Mouse (Mus musculus) myocyte (in vitro differentiated cells): ENCODE measurements around the gene B130006D01Rik. TPM values are rescaled to one million over a fixed set of nuclear protein-coding genes. Genes with fewer than 3 reads are reported as not detected.

Experiments used
- H3K27me3 ChIP-seq: one replicate; pipeline ENCODE4 v1.6.1; 2011; ENCODE audit not compliant: control insufficient read depth, insufficient read depth, insufficient read length
- H3K36me3 ChIP-seq: one replicate; pipeline ENCODE4 v1.6.1; 2011; ENCODE audit not compliant: control insufficient read depth, insufficient read depth
- H3K4me2 ChIP-seq: one replicate; pipeline ENCODE4 v1.6.1; 2011; ENCODE audit warnings: low read depth, control low read depth
- H3K4me3 ChIP-seq: one replicate; pipeline ENCODE4 v1.5.1; 2011; ENCODE audit warnings: mild to moderate bottlenecking, control low read depth, moderate library complexity
- H3K79me2 ChIP-seq: one replicate; pipeline ENCODE4 v1.6.1; 2011; ENCODE audit not compliant: control insufficient read depth, insufficient read depth
- H3ac ChIP-seq: one replicate; pipeline ENCODE4 v1.6.1; 2011; ENCODE audit not compliant: control insufficient read depth, insufficient read length
- CEBPB ChIP-seq: IDR thresholded peaks from 2 replicates; pipeline ENCODE4 v1.6.1; 2011; ENCODE audit warnings: mild to moderate bottlenecking, moderate library complexity; ENCODE audit not compliant: poor library complexity, insufficient read depth, severe bottlenecking
- E2F4 ChIP-seq: IDR thresholded peaks from one replicate; pipeline ENCODE4 v1.6.1; 2011; ENCODE audit warnings: mild to moderate bottlenecking, control low read depth, moderate library complexity; ENCODE audit not compliant: insufficient read depth
- MAX ChIP-seq: IDR thresholded peaks from one replicate; pipeline ENCODE4 v1.6.1; 2011; ENCODE audit warnings: low read depth, mild to moderate bottlenecking, control low read depth
- MYOD1 ChIP-seq, 3 experiments: IDR thresholded peaks; one replicate each; pipeline ENCODE4 v1.6.1; 2011; ENCODE audit warnings: control low read depth in 2 of 3, low read depth in 2 of 3, mild to moderate bottlenecking in 2 of 3, moderate library complexity in 1 of 3; ENCODE audit not compliant: insufficient read length in 2 of 3, control insufficient read depth in 1 of 3
- MYOG ChIP-seq, 3 experiments: IDR thresholded peaks; one replicate each; pipeline ENCODE4 v1.6.1; 2011; ENCODE audit warnings: control low read depth in 2 of 3, low read depth in 2 of 3, mild to moderate bottlenecking in 2 of 3; ENCODE audit not compliant: insufficient read length in 2 of 3, control insufficient read depth in 1 of 3, insufficient read depth in 1 of 3
- POLR2A ChIP-seq: IDR thresholded peaks from one replicate; pipeline ENCODE4 v1.6.1; 2011; ENCODE audit warnings: low read depth, mild to moderate bottlenecking, control low read depth, moderate library complexity; ENCODE audit not compliant: insufficient read length
- POLR2AphosphoS2 ChIP-seq: IDR thresholded peaks from one replicate; pipeline ENCODE4 v1.6.1; 2011; ENCODE audit warnings: low read depth, control low read depth; ENCODE audit not compliant: insufficient read length
- REST ChIP-seq: IDR thresholded peaks from one replicate; pipeline ENCODE4 v1.6.1; 2011; ENCODE audit warnings: mild to moderate bottlenecking, control low read depth, moderate library complexity; ENCODE audit not compliant: insufficient read depth, insufficient read length
- SRF ChIP-seq: IDR thresholded peaks from one replicate; pipeline ENCODE4 v1.6.1; 2011; ENCODE audit warnings: low read depth; ENCODE audit not compliant: control insufficient read depth, insufficient read length
- TCF12 ChIP-seq: IDR thresholded peaks from one replicate; pipeline ENCODE4 v1.6.1; 2011; ENCODE audit warnings: mild to moderate bottlenecking, control low read depth; ENCODE audit not compliant: poor library complexity, insufficient read depth, severe bottlenecking
- TCF3 ChIP-seq: IDR thresholded peaks from one replicate; pipeline ENCODE4 v1.6.1; 2011; ENCODE audit warnings: low read depth, control low read depth; ENCODE audit not compliant: insufficient read length
- USF1 ChIP-seq: IDR thresholded peaks from one replicate; pipeline ENCODE4 v1.6.1; 2011; ENCODE audit warnings: low read depth, mild to moderate bottlenecking, control low read depth, moderate library complexity
- polyA plus RNA-seq: library from polyadenylated mRNA; unstranded; fragments of >200 nt; fragmentation: generic; extraction: Trizol; gene quantifications from one replicate; pipeline ENCODE4 v1.2.1, GENCODE M21; 2012; ENCODE audit warnings: missing spikeins

The B130006D01Rik gene
- polyA plus RNA-seq, 1 experiment: 0.02 TPM

- H3K79me2 ChIP-seq: no peaks in the 10 kb centered on the region
- H3K4me2 ChIP-seq: no peak overlapping the region
- no peaks in the 10 kb centered on the region for H3K36me3 ChIP-seq
- H3K27me3 ChIP-seq: peaks cover 26% of the 10 kb centered on the region
- TF ChIP-seq E2F4 (no peak), USF1 (no peak), POLR2AphosphoS2 (no peak), MAX (no peak), TCF12 (no peak), CEBPB (no peak), TCF3 (no peak), REST (no peak), POLR2A (no peak)
- no peak overlapping the region for H3ac ChIP-seq
- H3K4me3 ChIP-seq: no peak overlapping the region
Observed at GRCm38 (mm10) chr11:95704032-95704969, 19.1 kb upstream of the B130006D01Rik start.

GRCm38 (mm10) chr11:95704970-95705330 is 18.4 kb upstream of the B130006D01Rik start:
- Histone ChIP-seq H3K4me3 (no peak overlapping the region), H3K79me2 (no peaks in the 10 kb centered on the region), H3K36me3 (no peaks in the 10 kb centered on the region), H3K27me3 (peaks cover 23% of the 10 kb centered on the region), H3K4me2 (no peak overlapping the region), H3ac (no peak overlapping the region)
- no peak for TF ChIP-seq MAX
- TF ChIP-seq REST: no peak
- TF ChIP-seq SRF: no peak
- TF ChIP-seq CEBPB: no peak
- no peak for TF ChIP-seq USF1
- TF ChIP-seq TCF12: no peak
- no peak for TF ChIP-seq POLR2AphosphoS2
- no peak for TF ChIP-seq POLR2A
- no peak for TF ChIP-seq MYOG (IDR thresholded peaks at IDR 0.05; ENCODE audit: control insufficient read depth in 1 of 3, insufficient read depth in 1 of 3, insufficient read length in 2 of 3, low read depth in 2 of 3)
- no peak for TF ChIP-seq TCF3
- no peak for TF ChIP-seq E2F4
- no peak for TF ChIP-seq MYOD1 (IDR thresholded peaks at IDR 0.05; ENCODE audit: control insufficient read depth in 1 of 3, insufficient read length in 2 of 3, low read depth in 2 of 3)

GRCm38 (mm10) chr11:95709534-95710040 is 13.8 kb upstream of the B130006D01Rik start:
- H3ac ChIP-seq: no peak overlapping the region
- H3K79me2 ChIP-seq: no peaks in the 10 kb centered on the region
- TF ChIP-seq MAX (no peak), USF1 (no peak), POLR2A (no peak)
- no peaks in the 10 kb centered on the region for H3K36me3 ChIP-seq
- no peak overlapping the region for H3K4me3 ChIP-seq
- peaks cover 11% of the 10 kb centered on the region for H3K27me3 ChIP-seq
- no peak overlapping the region for H3K4me2 ChIP-seq

- TF ChIP-seq TCF3: no peak
- TF ChIP-seq E2F4: no peak
- no peak for TF ChIP-seq CEBPB
- no peak for TF ChIP-seq MAX
- TF ChIP-seq USF1: no peak
- no peak for TF ChIP-seq TCF12
- no peak for TF ChIP-seq MYOD1 (IDR thresholded peaks at IDR 0.05; ENCODE audit: control insufficient read depth in 1 of 3, insufficient read length in 2 of 3, low read depth in 2 of 3)
- TF ChIP-seq POLR2AphosphoS2: no peak
- TF ChIP-seq MYOG (IDR thresholded peaks at IDR 0.05; ENCODE audit: control insufficient read depth in 1 of 3, insufficient read depth in 1 of 3, insufficient read length in 2 of 3, low read depth in 2 of 3): no peak
- TF ChIP-seq POLR2A: no peak
- no peak for TF ChIP-seq SRF
- no peak for TF ChIP-seq REST
Observed at GRCm38 (mm10) chr11:95710478-95710877, 12.9 kb upstream of the B130006D01Rik start.

GRCm38 (mm10) chr11:95712085-95712562 is 11.3 kb upstream of the B130006D01Rik start:
- Histone ChIP-seq H3K27me3 (no peaks in the 10 kb centered on the region), H3K79me2 (peaks cover 11% of the 10 kb centered on the region), H3ac (peak overlapping the region; percentile 56), H3K4me3 (peak overlapping the region; percentile 55), H3K4me2 (peak overlapping the region; percentile 78), H3K36me3 (no peaks in the 10 kb centered on the region)
- no peak for TF ChIP-seq E2F4
- no peak for TF ChIP-seq CEBPB
- TF ChIP-seq POLR2AphosphoS2: no peak
- no peak for TF ChIP-seq SRF
- TF ChIP-seq USF1: no peak
- no peak for TF ChIP-seq MYOG (IDR thresholded peaks at IDR 0.05; ENCODE audit: control insufficient read depth in 1 of 3, insufficient read depth in 1 of 3, insufficient read length in 2 of 3, low read depth in 2 of 3)
- no peak for TF ChIP-seq TCF3
- TF ChIP-seq TCF12: no peak
- TF ChIP-seq MYOD1 (IDR thresholded peaks at IDR 0.05; ENCODE audit: control insufficient read depth in 1 of 3, insufficient read length in 2 of 3, low read depth in 2 of 3): no peak
- no peak for TF ChIP-seq MAX
- no peak for TF ChIP-seq REST

More at GRCm38 (mm10) chr11:95710478-95710877, 12.9 kb upstream of the B130006D01Rik start:
- Histone ChIP-seq H3ac (no peak overlapping the region), H3K4me3 (no peak overlapping the region), H3K27me3 (peaks cover 6% of the 10 kb centered on the region), H3K36me3 (no peaks in the 10 kb centered on the region), H3K4me2 (no peak overlapping the region), H3K79me2 (peaks cover 4% of the 10 kb centered on the region)
